9 mouse cellular contexts compared by ENCODE assay signal in the genomic region with DNA sequence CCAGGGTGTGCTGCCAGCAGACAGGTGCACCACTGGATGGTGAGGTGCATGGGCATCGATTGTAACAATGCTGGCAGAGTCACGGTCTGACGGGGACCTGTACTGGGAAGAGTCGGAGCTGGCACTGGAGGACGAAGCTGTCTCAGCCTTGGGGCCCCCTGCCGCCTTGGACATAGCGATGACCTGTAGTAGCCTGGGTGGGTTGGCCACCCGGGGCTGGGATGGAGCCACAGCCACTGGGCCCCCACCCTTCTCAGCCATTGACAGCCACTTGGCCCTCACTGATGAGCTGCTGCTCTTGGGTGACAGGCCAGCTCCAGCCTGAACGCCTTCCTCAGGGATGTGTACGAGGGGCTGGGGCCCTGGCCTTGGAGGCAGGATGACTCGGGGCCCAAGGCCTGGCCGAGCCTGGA. TPM values are rescaled to one million over a fixed set of nuclear protein-coding genes. Genes with fewer than 3 reads are reported as not detected.
DNase-seq lines count a peak whose midpoint lies in the region; ATAC-seq and TF ChIP-seq lines count a peak whose summit lies in the region.
"Had no signal": no experiment of that assay in that cellular context is flagged by ENCODE, and none has a peak within 500 bp of the region (broad histone marks: within the 10 kb centered on the region; RNA-seq: fewer than 3 reads in every experiment).

No protein-coding gene starts in this region.

- no peak overlapping the region for H3K4me3 ChIP-seq in gastrocnemius, adult 2 months
- no peak overlapping the region for H3K4me3 ChIP-seq in CH12.LX (replicated peaks in 1 of 3; ENCODE audit: low read depth in 2 of 3, low read length in 2 of 3, poor library complexity in 1 of 3)
- H3K4me3 ChIP-seq in forebrain, embryonic 16.5 days (replicated peaks; ENCODE audit: low read length) = no peak overlapping the region
- H3K4me3 ChIP-seq in liver, postnatal 0 days (ENCODE audit: low read depth, low read length) = no peak overlapping the region

- peak; percentile 20; the same call in 1 of the 2 replicates for ATAC-seq in forebrain, embryonic 16.5 days
- ATAC-seq in liver, postnatal 0 days = peak; percentile 24

- 65% methylated on average over 12 of the region's 12 CpGs for WGBS in forebrain, embryonic 16.5 days
- 62% methylated on average over 12 of the region's 12 CpGs for WGBS in liver, postnatal 0 days (ENCODE audit: insufficient replicate concordance)

- no peaks in the 10 kb centered on the region for H3K9me3 ChIP-seq in CH12.LX (replicated peaks; ENCODE audit: low read length)
- no peaks in the 10 kb centered on the region for H3K9me3 ChIP-seq in forebrain, embryonic 16.5 days (ENCODE audit: control insufficient read depth, low read length)
- no peaks in the 10 kb centered on the region for H3K9me3 ChIP-seq in liver, postnatal 0 days (ENCODE audit: low read length)

- dilution Hi-C loops in CH12.LX (cut with MboI; ENCODE audit: extremely low pct_ligation_motif_present, extremely low pct_unique_long_range_greater_than_20kb, low sequenced_read_pairs) = no loop called here

- H3K79me2 ChIP-seq in CH12.LX (replicated peaks; ENCODE audit: control insufficient read depth, extremely low read depth, insufficient read depth, poor library complexity, severe bottlenecking) = peaks cover 5% of the 10 kb centered on the region

- H3K27ac ChIP-seq in gastrocnemius, adult 2 months = no peak overlapping the region
- no peak overlapping the region for H3K27ac ChIP-seq in CH12.LX (ENCODE audit: insufficient read depth, low read depth)
- no peak overlapping the region for H3K27ac ChIP-seq in forebrain, embryonic 16.5 days (ENCODE audit: low read length)
- H3K27ac ChIP-seq in liver, postnatal 0 days (ENCODE audit: low read depth) = no peak overlapping the region

- in situ Hi-C loops in CH12.LX (cut with MboI; ENCODE audit: low pct_ligation_motif_present, low pct_unique_long_range_greater_than_20kb, low sequenced_read_pairs) = no loop called here

- no peaks in the 10 kb centered on the region for H3K27me3 ChIP-seq in CH12.LX (replicated peaks)
- H3K27me3 ChIP-seq in forebrain, embryonic 16.5 days (replicated peaks; ENCODE audit: control insufficient read depth, insufficient read depth, low read length) = no peaks in the 10 kb centered on the region
- no peaks in the 10 kb centered on the region for H3K27me3 ChIP-seq in liver, postnatal 0 days (ENCODE audit: insufficient read depth, low read length)

- TF ChIP-seq POLR2A in CH12.LX (IDR thresholded peaks at IDR 0.05; ENCODE audit: low read depth, low read length) = no peak

- no peak overlapping the region for H3K4me2 ChIP-seq in CH12.LX (ENCODE audit: insufficient read depth, low read depth, poor library complexity, severe bottlenecking)
- H3K4me2 ChIP-seq in forebrain, embryonic 16.5 days (ENCODE audit: low read length) = no peak overlapping the region
- H3K4me2 ChIP-seq in liver, postnatal 0 days (ENCODE audit: low read depth, low read length) = no peak overlapping the region

- TF ChIP-seq RAD21 in CH12.LX (IDR thresholded peaks at IDR 0.05; ENCODE audit: low read depth, low read length) = no peak

- peaks cover 44 to 68% of the 10 kb centered on the region in 2 experiments for H3K36me3 ChIP-seq in CH12.LX (replicated peaks in 1 of 2; ENCODE audit: control insufficient read depth in 1 of 2, insufficient read depth in 1 of 2, low read length in 1 of 2)
- peaks cover 38% of the 10 kb centered on the region for H3K36me3 ChIP-seq in forebrain, embryonic 16.5 days (ENCODE audit: control insufficient read depth, insufficient read depth)
- H3K36me3 ChIP-seq in liver, postnatal 0 days (replicated peaks; ENCODE audit: insufficient read depth, low read length) = peaks cover 35% of the 10 kb centered on the region

- no peak for TF ChIP-seq CTCF in gastrocnemius, adult 2 months (IDR thresholded peaks at IDR 0.05)
- no peak for TF ChIP-seq CTCF in CH12.LX (conservative IDR thresholded peaks at IDR 0.05 in 1 of 2, IDR thresholded peaks at IDR 0.05 in 1 of 2; ENCODE audit: low read depth in 2 of 2, low read length in 2 of 2)
- no peak for TF ChIP-seq CTCF in liver, postnatal 0 days (IDR thresholded peaks at IDR 0.05; ENCODE audit: low read depth)

- intact Hi-C loops in gastrocnemius, adult 2 months (cut with DNase I) = no loop called here

- DNase-seq in gastrocnemius, adult 2 months = peak; percentile 33
- no peak for DNase-seq in gastrocnemius, adult 8-10 months (ENCODE audit: low spot score in 2 of 2)
- DNase-seq in CH12.LX (ENCODE audit: extremely low read depth) = no peak
- peak; percentile 31 for DNase-seq in liver, postnatal 0 days
- DNase-seq in layer of hippocampus, adult 8-10 months (ENCODE audit: low spot score in 2 of 2) = no peak
- DNase-seq in spleen, postnatal 4 days (ENCODE audit: low spot score in 2 of 2) = no peak
- DNase-seq in T-cell, adult 2 months (ENCODE audit: low spot score) = no peak
- DNase-seq: lung, adult 2 months had no signal

- no peak overlapping the region for H3K9ac ChIP-seq in CH12.LX (ENCODE audit: insufficient read depth, low read depth)
- no peak overlapping the region for H3K9ac ChIP-seq in forebrain, embryonic 16.5 days (replicated peaks; ENCODE audit: low read depth, low read length)
- no peak overlapping the region for H3K9ac ChIP-seq in liver, postnatal 0 days (replicated peaks)

- no peak for TF ChIP-seq EP300 in CH12.LX (IDR thresholded peaks at IDR 0.05; ENCODE audit: low read length)
- TF ChIP-seq EP300 in liver, postnatal 0 days (IDR thresholded peaks at IDR 0.05; ENCODE audit: low read depth) = no peak

- peaks cover 0 to 5% of the 10 kb centered on the region in 2 experiments; a peak in 1 of 4 replicates for H3K4me1 ChIP-seq in CH12.LX (ENCODE audit: control insufficient read depth in 1 of 2, insufficient read depth in 2 of 2)
- H3K4me1 ChIP-seq in forebrain, embryonic 16.5 days (replicated peaks; ENCODE audit: control insufficient read depth, insufficient read depth, low read length) = peaks cover 17% of the 10 kb centered on the region
- no peaks in the 10 kb centered on the region for H3K4me1 ChIP-seq in liver, postnatal 0 days (ENCODE audit: insufficient read depth)

TF ChIP-seq in CH12.LX, 34 proteins besides CTCF, POLR2A, EP300 and RAD21 (continues in another document):
- TF ChIP-seq ZC3H11A (IDR thresholded peaks at IDR 0.05; ENCODE audit: low read depth, low read length) = no peak
- peak; percentile 99 for TF ChIP-seq POLR2AphosphoS2 (IDR thresholded peaks at IDR 0.05; ENCODE audit: low read depth, low read length)
- no peak for TF ChIP-seq ZKSCAN1 (IDR thresholded peaks at IDR 0.05; ENCODE audit: borderline replicate concordance, low read depth, low read length)
- TF ChIP-seq USF1 (IDR thresholded peaks at IDR 0.05; ENCODE audit: low read depth, low read length) = no peak
- no peak for TF ChIP-seq CHD1 (IDR thresholded peaks at IDR 0.05; ENCODE audit: low read depth, low read length)
- TF ChIP-seq JUND (conservative IDR thresholded peaks at IDR 0.05; ENCODE audit: low read depth, low read length) = no peak
- TF ChIP-seq IRF4 (IDR thresholded peaks at IDR 0.05; ENCODE audit: low read depth, low read length) = no peak

RNA-seq across cellular contexts. Expression of a gene that starts 9.1 kb away (rescaled TPM):
- total RNA-seq in gastrocnemius, adult 2 months (2021) = not detected
- total RNA-seq in gastrocnemius, adult 8-10 months (2022) = not detected
- total RNA-seq in CH12.LX (2012; rRNA removed) = 0.30 TPM in 1 of 2 replicates, not detected in the other
- not detected in 2 replicates for total RNA-seq in CH12.LX (2014; rRNA removed)
- 0.39 TPM in 1 of 2 replicates, not detected in the other for polyA plus RNA-seq in CH12.LX (2012; ENCODE audit: insufficient read length, low read depth)
- 12.4 and 15.3 TPM in 2 replicates for polyA plus RNA-seq in forebrain, embryonic 16.5 days (2015; fragmentation: Nextera tagmentation; extraction: Ambion mirVana)
- 123 and 127 TPM in 2 replicates for polyA plus RNA-seq in liver, postnatal 0 days (2015; fragmentation: Nextera tagmentation; extraction: Ambion mirVana)
- 1 to 10 TPM; 1.2 to 2.3 (median 1.5) TPM for total RNA-seq in layer of hippocampus, adult 8-10 months (2022)

RNA-seq across cellular contexts. Expression of a gene that starts 9.2 kb away (rescaled TPM):
- total RNA-seq in gastrocnemius, adult 2 months (2021) = under 1 TPM in 1 of 2 experiments, not detected in 1; 0.17 TPM
- total RNA-seq in gastrocnemius, adult 8-10 months (2022) = under 1 TPM in 1 of 4 experiments, not detected in 3; 0.40 TPM
- total RNA-seq in CH12.LX (2012; rRNA removed) (0.47 and 0.55 TPM in 2 replicates), CH12.LX (2014; rRNA removed) (not detected in 2 replicates)
- polyA plus RNA-seq in CH12.LX (2012; ENCODE audit: insufficient read length, low read depth) = 3.4 TPM in 2 replicates
- polyA plus RNA-seq in forebrain, embryonic 16.5 days (2015; fragmentation: Nextera tagmentation; extraction: Ambion mirVana) = 415 and 495 TPM in 2 replicates
- polyA plus RNA-seq in liver, postnatal 0 days (2015; fragmentation: Nextera tagmentation; extraction: Ambion mirVana) = 2.9 and 4.9 TPM in 2 replicates
- 10 to 100 TPM; 34.6 to 41.0 (median 38.0) TPM for total RNA-seq in layer of hippocampus, adult 8-10 months (2022)

RNA-seq across cellular contexts. Expression of a gene that starts 11.0 kb away (rescaled TPM):
- 10 to 100 TPM; 18.8 to 25.1 TPM for total RNA-seq in gastrocnemius, adult 2 months (2021)
- 10 to 100 TPM; 11.8 to 19.3 (median 14.8) TPM for total RNA-seq in gastrocnemius, adult 8-10 months (2022)
- total RNA-seq in CH12.LX (2012; rRNA removed) (252 and 284 TPM in 2 replicates), CH12.LX (2014; rRNA removed) (261 and 284 TPM in 2 replicates)
- polyA plus RNA-seq in CH12.LX (2012; ENCODE audit: insufficient read length, low read depth) = 482 and 497 TPM in 2 replicates
- 98.3 and 107 TPM in 2 replicates for polyA plus RNA-seq in forebrain, embryonic 16.5 days (2015; fragmentation: Nextera tagmentation; extraction: Ambion mirVana)
- polyA plus RNA-seq in liver, postnatal 0 days (2015; fragmentation: Nextera tagmentation; extraction: Ambion mirVana) = 55.4 and 59.1 TPM in 2 replicates
- total RNA-seq in layer of hippocampus, adult 8-10 months (2022) = 10 to 100 TPM; 67.7 to 76.4 (median 73.7) TPM

RNA-seq across cellular contexts. Expression of a gene that starts 20.9 kb away (rescaled TPM):
- not detected for total RNA-seq in gastrocnemius, adult 2 months (2021)
- total RNA-seq in gastrocnemius, adult 8-10 months (2022) = not detected
- total RNA-seq in CH12.LX (2012; rRNA removed) (not detected in 2 replicates), CH12.LX (2014; rRNA removed) (not detected in 2 replicates)
- not detected in 2 replicates for polyA plus RNA-seq in CH12.LX (2012; ENCODE audit: insufficient read length, low read depth)
- polyA plus RNA-seq in forebrain, embryonic 16.5 days (2015; fragmentation: Nextera tagmentation; extraction: Ambion mirVana) = not detected in 2 replicates
- 180 and 207 TPM in 2 replicates for polyA plus RNA-seq in liver, postnatal 0 days (2015; fragmentation: Nextera tagmentation; extraction: Ambion mirVana)
- total RNA-seq in layer of hippocampus, adult 8-10 months (2022) = not detected

RNA-seq across cellular contexts. Expression of a gene that starts 25.5 kb away (rescaled TPM):
- total RNA-seq in gastrocnemius, adult 2 months (2021) = 10 to 100 TPM; 12.9 to 77.1 TPM
- 100 to 1,000 TPM in 1 of 4 experiments, 10 to 100 TPM in 3; 10.7 to 257 (median 39.5) TPM for total RNA-seq in gastrocnemius, adult 8-10 months (2022)
- total RNA-seq in CH12.LX (2012; rRNA removed) (not detected in 2 replicates), CH12.LX (2014; rRNA removed) (not detected in 2 replicates)
- 0.26 TPM in 1 of 2 replicates, not detected in the other for polyA plus RNA-seq in CH12.LX (2012; ENCODE audit: insufficient read length, low read depth)
- not detected in 2 replicates for polyA plus RNA-seq in forebrain, embryonic 16.5 days (2015; fragmentation: Nextera tagmentation; extraction: Ambion mirVana)
- not detected in 2 replicates for polyA plus RNA-seq in liver, postnatal 0 days (2015; fragmentation: Nextera tagmentation; extraction: Ambion mirVana)
- total RNA-seq in layer of hippocampus, adult 8-10 months (2022) = under 1 TPM in 1 of 4 experiments, not detected in 3; 0.39 TPM

Comparison
In these comparisons a context has a peak if more than half of its experiments do, and no peak if none do; other contexts are left out.
1. DNase-seq: peak in gastrocnemius, adult 2 months (single experiment) and liver, postnatal 0 days (single experiment); none in gastrocnemius, adult 8-10 months (0 of 2), CH12.LX (single experiment), layer of hippocampus, adult 8-10 months (0 of 2), spleen, postnatal 4 days (0 of 2) and T-cell, adult 2 months (single experiment).
2. RNA of a gene that starts 9.2 kb away (total RNA-seq): 34.6 to 41.0 TPM in layer of hippocampus, adult 8-10 months; 0.47 to 0.55 TPM in CH12.LX, 0.17 TPM in gastrocnemius, adult 2 months and 0.40 TPM in gastrocnemius, adult 8-10 months; every median in the first group is over 10 times any median in the second.